ENCODE assay signal across 8 mouse cellular contexts in the genomic region with DNA sequence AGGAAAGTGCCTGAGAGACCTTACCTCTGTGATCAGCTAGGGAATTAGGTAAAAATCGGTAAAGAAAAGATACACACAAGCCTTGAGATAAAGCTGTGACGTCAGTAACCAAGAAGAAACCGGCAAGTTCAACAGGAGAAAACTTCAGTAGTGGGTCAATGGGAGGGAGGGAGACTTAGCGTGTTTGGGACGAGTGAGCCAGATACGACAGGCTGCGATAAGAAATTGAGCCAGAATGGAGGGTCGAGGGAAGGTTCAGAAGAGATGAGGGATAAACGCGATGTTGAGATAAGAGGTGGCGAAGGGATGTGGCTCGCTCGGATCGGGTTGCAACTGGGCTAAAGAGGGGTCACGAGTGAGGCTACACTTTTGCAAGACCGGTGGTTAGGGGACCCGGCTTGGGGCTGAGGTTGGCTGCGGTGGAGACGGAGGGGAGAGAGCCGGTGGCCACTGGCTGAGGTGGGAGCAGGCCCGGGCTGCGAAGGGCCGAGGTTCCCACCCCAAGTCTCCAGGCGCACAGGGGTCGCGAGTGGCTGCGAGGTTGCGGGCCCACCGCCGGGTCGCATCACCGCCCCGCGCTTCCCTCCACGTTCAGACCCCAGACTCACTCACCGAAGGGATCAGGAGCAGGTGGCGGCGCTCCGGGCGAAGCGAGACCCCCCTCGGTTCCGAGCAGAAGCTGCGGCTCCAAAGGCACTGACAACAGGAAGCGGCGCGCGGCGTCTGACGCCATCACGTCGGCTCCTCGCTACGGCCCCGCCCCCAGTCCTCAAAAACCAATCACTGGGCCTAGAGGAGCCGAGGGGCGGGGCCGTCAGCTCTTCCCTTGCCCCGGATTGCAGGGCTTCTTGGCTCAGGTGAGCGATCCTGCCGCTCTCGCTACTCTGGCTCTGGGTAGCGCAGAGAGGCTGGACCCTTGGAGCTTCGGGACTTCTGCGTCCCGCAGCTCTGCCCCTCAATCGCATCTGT. TPM values are rescaled to one million over a fixed set of nuclear protein-coding genes. Genes with fewer than 3 reads are reported as not detected.
A peak's percentile ranks its signal among the peaks of the same experiment; 100 is the strongest.
DNase-seq lines count a peak whose midpoint lies in the region; ATAC-seq lines count a peak whose summit lies in the region.

Plekhm1 (minus strand) TSS at position 707 of the 969 bp plus-strand sequence.

- under 1% methylated on average over 66 of the region's 67 CpGs for WGBS in heart, embryonic 14.5 days
- under 1% methylated on average over 67 of the region's 67 CpGs for WGBS in liver, embryonic 13.5 days (ENCODE audit: insufficient replicate concordance)
- under 1% methylated on average over 67 of the region's 67 CpGs for WGBS in stomach, embryonic 16.5 days

- no peaks in the 10 kb centered on the region for H3K27me3 ChIP-seq in heart, embryonic 14.5 days (ENCODE audit: control insufficient read depth, insufficient read depth, low read length)
- H3K27me3 ChIP-seq in liver, embryonic 13.5 days: 0 out of 2 replicates have a peak, but pooled peaks cover 7% of the 10 kb centered on the region
- no peaks in the 10 kb centered on the region for H3K27me3 ChIP-seq in stomach, embryonic 16.5 days (ENCODE audit: control insufficient read depth, insufficient read depth, low read length)

- H3K4me1 ChIP-seq in heart, embryonic 14.5 days (ENCODE audit: control insufficient read depth in 2 of 2, insufficient read depth in 2 of 2, low read length in 2 of 2): peaks cover 3 to 12% of the 10 kb centered on the region in 2 experiments; a peak in 2 of 4 replicates
- H3K4me1 ChIP-seq in liver, embryonic 13.5 days (replicated peaks): peaks cover 26% of the 10 kb centered on the region
- H3K4me1 ChIP-seq in stomach, embryonic 16.5 days (ENCODE audit: control insufficient read depth, insufficient read depth, low read length): 0 out of 2 replicates have a peak, but pooled peaks cover 2% of the 10 kb centered on the region

- peak within 1 kb of the TSS; percentile 2 to 45; a peak in 3 of 4 replicates for H3K27ac ChIP-seq in heart, embryonic 14.5 days (replicated peaks in 1 of 2; ENCODE audit: control insufficient read depth in 1 of 2, insufficient read depth in 1 of 2, low read depth in 2 of 2, low read length in 2 of 2)
- H3K27ac ChIP-seq in liver, embryonic 13.5 days: peak within 1 kb of the TSS; percentile 77
- H3K27ac ChIP-seq in stomach, embryonic 16.5 days (ENCODE audit: low read length): peak within 1 kb of the TSS; percentile 58

- H3K9ac ChIP-seq in heart, embryonic 14.5 days (ENCODE audit: low read length): peak within 1 kb of the TSS; percentile 93
- H3K9ac ChIP-seq in liver, embryonic 13.5 days: peak within 1 kb of the TSS; percentile 87
- peak within 1 kb of the TSS; percentile 84 for H3K9ac ChIP-seq in stomach, embryonic 16.5 days (ENCODE audit: low read length)

- no peaks in the 10 kb centered on the region for H3K36me3 ChIP-seq in heart, embryonic 14.5 days (ENCODE audit: control insufficient read depth, insufficient read depth, low read length)
- H3K36me3 ChIP-seq in liver, embryonic 13.5 days: no peaks in the 10 kb centered on the region
- no peaks in the 10 kb centered on the region for H3K36me3 ChIP-seq in stomach, embryonic 16.5 days (ENCODE audit: control insufficient read depth, insufficient read depth, low read length)

- peak; percentile 92 for DNase-seq in c-Kit-negative CD71-positive TER-119-positive erythroid progenitor cells, embryonic 14.5 days (ENCODE audit: low read depth, low spot score)
- peak; percentile 75 for DNase-seq in fibroblast of lung, adult 2 months (ENCODE audit: low read depth)
- peak; percentile 98 for DNase-seq in kidney, postnatal 14 days
- DNase-seq in liver, embryonic 13.5 days: peak; percentile 90
- DNase-seq in neural tube, embryonic 10.5 days (ENCODE audit: extremely low spot score, low spot score): peak; percentile 93

- peak within 1 kb of the TSS; percentile 79 to 93 for H3K4me3 ChIP-seq in heart, embryonic 14.5 days (ENCODE audit: control insufficient read depth in 1 of 2, insufficient read depth in 1 of 2, low read depth in 1 of 2, low read length in 2 of 2)
- H3K4me3 ChIP-seq in liver, embryonic 13.5 days (replicated peaks): peak within 1 kb of the TSS; percentile 90
- H3K4me3 ChIP-seq in stomach, embryonic 16.5 days (replicated peaks; ENCODE audit: low read length): peak within 1 kb of the TSS; percentile 80

- H3K9me3 ChIP-seq in heart, embryonic 14.5 days (ENCODE audit: control insufficient read depth, low read length): no peaks in the 10 kb centered on the region
- H3K9me3 ChIP-seq in liver, embryonic 13.5 days (replicated peaks): no peaks in the 10 kb centered on the region
- H3K9me3 ChIP-seq in stomach, embryonic 16.5 days (replicated peaks; ENCODE audit: control insufficient read depth, low read length): no peaks in the 10 kb centered on the region

- ATAC-seq in CD4-positive, CD25-positive, alpha-beta regulatory T cell, adult 4 months: peak; percentile 97
- peak; percentile 94 for ATAC-seq in heart, embryonic 14.5 days (ENCODE audit: insufficient number of reproducible peaks, insufficient read depth, low FRiP score, low read depth)
- ATAC-seq in liver, embryonic 13.5 days (ENCODE audit: low read depth): peak; percentile 96
- ATAC-seq in stomach, embryonic 16.5 days (ENCODE audit: insufficient read depth, low FRiP score): peak; percentile 96

- peak within 1 kb of the TSS; percentile 96 for H3K4me2 ChIP-seq in heart, embryonic 14.5 days (ENCODE audit: low read length)
- H3K4me2 ChIP-seq in liver, embryonic 13.5 days: peak within 1 kb of the TSS; percentile 79
- H3K4me2 ChIP-seq in stomach, embryonic 16.5 days (ENCODE audit: low read depth, low read length): peak within 1 kb of the TSS; percentile 74

RNA-seq across cellular contexts. Expression of gene Plekhm1, which starts in this region (rescaled TPM):
- 10 to 100 TPM in 1 of 2 experiments, 1 to 10 TPM in 1; 7.0 to 15.2 TPM for polyA plus RNA-seq in CD4-positive, CD25-positive, alpha-beta regulatory T cell, adult 4 months (2017; shearing (Covaris generic))
- 6.3 and 6.5 TPM in 2 replicates for polyA plus RNA-seq in heart, embryonic 14.5 days (2014; fragmentation: Nextera tagmentation; extraction: Ambion mirVana)
- polyA plus RNA-seq in liver, embryonic 13.5 days (2015; fragmentation: Nextera tagmentation; extraction: Ambion mirVana): 2.8 and 3.8 TPM in 2 replicates
- polyA plus RNA-seq in stomach, embryonic 16.5 days (2015; fragmentation: Nextera tagmentation; extraction: Ambion mirVana): 7.5 and 8.5 TPM in 2 replicates

Comparison
In these comparisons a context has a peak if more than half of its experiments do, and no peak if none do; other contexts are left out.
1. Peak in every context shown above with its lines: DNase-seq, ATAC-seq, H3K4me3 ChIP-seq and H3K27ac ChIP-seq.
2. H3K27ac ChIP-seq: peak in every context shown above with its lines; median percentile 77 in liver, embryonic 13.5 days; 58 in stomach, embryonic 16.5 days; 24 in heart, embryonic 14.5 days.